Mouse (Mus musculus) mouse trophoblast stem cell (cell line): ENCODE data around the gene Gfy.
"Not testable (repeated sequence)": the region's sequence is repeated elsewhere in the genome, so short reads cannot be mapped to it uniquely, and the experiment has no call there.

Experiments
- in situ Hi-C, 2 experiments: fragments of 300-500 bp; cut with MseI, MboI; formaldehyde crosslinking; loops; 2 replicates in 1 of 2; 3 replicates in 1 of 2; pipeline ENCODE4 v1.15.1; 2025

Gene Gfy

GRCm38 (mm10) chr7:45193871-45194785 lies 14.8 kb upstream of the Gfy start:
- in situ Hi-C loops = no loop called here

DNA sequence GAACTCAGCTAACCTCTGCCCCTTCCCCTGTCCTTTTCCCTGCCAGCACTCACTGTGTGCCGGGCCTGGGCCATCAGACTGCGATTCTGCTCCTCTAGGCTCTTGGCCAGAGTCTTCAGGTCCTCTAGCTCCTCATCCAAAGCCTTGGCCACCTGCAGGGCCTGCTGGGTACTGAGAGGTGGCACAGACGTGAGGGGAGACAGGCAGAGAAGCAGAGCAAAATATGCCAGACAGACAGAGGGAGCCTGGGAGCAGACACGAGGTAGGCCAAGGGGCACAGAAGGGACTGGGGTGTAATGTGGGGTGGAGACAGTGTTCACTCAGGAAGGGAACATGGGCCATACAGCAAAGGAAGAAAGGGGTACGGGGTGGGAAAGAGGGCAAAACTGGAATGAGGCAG lies 14.0 kb upstream of the Gfy start:
- in situ Hi-C loops = no loop called here

GRCm38 (mm10) chr7:45192585-45193310 lies 13.4 kb upstream of the Gfy start:
- in situ Hi-C loops = no loop called here

DNA sequence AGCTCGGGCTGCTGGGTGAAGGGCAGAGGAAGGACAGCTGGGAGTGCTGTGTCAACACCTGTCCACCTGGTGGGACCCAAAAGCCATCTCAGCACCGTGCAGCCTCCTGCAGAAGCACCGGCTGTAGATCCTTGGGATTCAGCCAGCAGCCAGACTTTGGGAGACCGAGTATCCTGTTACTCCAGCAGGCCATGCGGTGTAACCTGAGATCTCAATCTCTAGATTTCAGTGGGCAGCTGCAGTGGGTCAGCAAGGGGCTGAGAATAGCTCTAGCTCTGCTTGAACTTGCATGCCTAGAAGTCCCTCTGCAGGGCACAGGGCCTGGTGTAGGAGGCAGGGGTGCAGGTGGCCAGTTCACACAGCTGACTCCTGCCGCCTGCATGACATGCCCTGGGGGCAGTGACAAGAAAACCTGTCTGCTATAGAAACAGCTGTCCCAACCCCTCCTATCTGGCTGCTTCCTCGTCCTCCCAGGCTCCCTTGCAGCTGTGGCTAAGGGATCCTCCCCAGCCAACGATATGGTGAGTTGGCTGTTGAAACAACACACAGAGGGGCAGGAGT lies 12.5 kb upstream of the Gfy start:
- in situ Hi-C loops = no loop called here

- in situ Hi-C loops = no loop called here
These were observed 11.8 kb upstream of the Gfy start for GRCm38 (mm10) chr7:45191161-45191560.

DNA sequence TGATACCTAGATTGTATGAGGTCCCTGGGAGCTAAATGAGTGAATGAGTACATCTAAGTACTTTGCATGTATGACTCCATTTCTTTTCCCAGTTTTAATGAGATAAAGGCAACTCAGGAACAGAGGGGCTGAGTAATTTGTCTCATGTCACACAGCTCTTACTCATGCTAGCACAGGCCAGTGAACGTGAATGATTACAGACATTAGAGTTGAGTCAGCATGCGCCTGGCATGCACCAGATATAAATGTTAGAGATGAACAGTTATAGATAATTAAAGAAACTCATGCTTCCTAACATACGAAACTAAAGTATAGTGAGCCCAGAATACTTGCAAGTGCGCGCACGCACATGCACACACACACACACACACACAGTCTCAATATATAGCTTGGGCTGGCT lies 10.8 kb upstream of the Gfy start:
- in situ Hi-C loops = no loop called here

- in situ Hi-C loops = no loop called here
These were observed 10.2 kb upstream of the Gfy start for GRCm38 (mm10) chr7:45189600-45189999.

DNA sequence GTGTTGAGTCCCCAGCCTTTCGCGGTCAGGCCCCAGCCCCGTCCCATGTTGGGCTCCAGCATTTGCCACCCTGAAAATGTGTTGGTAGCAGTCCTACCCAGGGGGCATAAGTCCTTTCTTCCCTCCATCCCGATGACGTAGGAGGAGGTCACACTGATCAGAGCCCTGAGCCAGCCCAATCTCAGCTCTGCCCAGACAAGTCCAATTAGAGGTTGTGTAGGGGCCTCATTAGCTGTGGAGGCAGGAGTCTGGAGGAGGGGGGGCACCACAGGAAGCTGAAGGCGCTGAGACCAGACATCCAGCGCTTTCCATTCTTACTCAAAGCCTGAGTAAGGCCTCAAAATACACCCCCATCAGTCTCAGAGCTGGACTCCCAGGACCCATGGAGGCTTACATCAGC lies 6.6 kb upstream of the Gfy start:
- in situ Hi-C loops = no loop called here

- in situ Hi-C loops = no loop called here
These were observed 4.3 kb upstream of the Gfy start for GRCm38 (mm10) chr7:45183672-45184071.

GRCm38 (mm10) chr7:45182606-45183005 lies 3.2 kb upstream of the Gfy start:
- in situ Hi-C loops = no loop called here

DNA sequence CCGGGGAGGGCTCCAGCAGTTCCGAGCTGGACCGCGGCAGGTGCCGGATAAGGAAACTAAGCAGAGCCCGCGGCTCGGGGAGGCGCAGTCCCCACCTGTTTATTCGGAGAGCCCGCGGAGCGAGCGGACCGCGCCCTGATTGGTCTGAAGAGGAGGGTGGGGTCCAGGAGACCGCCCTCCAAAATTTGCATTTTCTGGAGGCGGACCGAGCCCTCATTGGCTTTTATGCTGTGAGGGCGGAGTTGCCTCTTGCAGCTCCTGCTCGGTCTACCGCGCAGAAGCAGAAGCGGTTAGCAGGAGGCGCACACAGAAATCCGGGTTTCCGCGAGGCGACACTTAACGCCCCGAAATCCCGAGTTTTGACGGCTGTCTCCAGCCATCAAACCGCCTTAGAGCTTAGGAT lies 2.8 kb upstream of the Gfy start:
- in situ Hi-C loops = no loop called here

- in situ Hi-C loops = no loop called here
These were observed 2.2 kb upstream of the Gfy start for GRCm38 (mm10) chr7:45181540-45181939.

DNA sequence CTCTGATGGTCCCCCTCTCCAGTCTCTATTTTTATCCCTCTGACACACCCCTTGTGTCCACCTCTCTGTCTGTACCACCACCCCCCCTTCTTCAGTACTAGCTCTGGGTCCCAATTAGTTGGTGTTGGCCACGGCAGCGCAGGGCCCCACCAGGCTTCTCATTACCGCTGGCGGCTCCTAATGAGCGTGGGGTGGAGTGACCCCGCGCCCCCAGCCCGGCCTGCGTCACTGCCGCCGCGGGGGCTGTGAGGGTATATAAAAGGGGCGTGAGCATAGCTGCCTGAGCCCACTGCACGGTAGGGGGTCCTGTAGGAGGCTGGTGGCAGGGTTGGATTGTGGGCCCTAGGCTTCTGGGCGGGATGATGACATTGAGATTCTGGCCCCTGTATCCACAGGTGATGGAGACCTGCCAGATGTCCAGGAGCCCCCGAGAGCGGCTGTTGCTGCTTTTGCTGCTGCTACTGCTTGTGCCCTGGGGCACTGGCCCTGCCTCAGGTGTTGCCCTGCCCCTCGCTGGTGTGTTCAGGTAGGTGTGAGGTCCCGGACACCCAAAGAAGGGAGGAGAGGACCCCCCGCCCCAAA lies 1.6 kb upstream of the Gfy start, which contains the start of gene Pth2:
Gene Pth2, plus strand, starts transcription at position 100 of the 582 bp plus-strand sequence.
- in situ Hi-C loops = no loop called here

DNA sequence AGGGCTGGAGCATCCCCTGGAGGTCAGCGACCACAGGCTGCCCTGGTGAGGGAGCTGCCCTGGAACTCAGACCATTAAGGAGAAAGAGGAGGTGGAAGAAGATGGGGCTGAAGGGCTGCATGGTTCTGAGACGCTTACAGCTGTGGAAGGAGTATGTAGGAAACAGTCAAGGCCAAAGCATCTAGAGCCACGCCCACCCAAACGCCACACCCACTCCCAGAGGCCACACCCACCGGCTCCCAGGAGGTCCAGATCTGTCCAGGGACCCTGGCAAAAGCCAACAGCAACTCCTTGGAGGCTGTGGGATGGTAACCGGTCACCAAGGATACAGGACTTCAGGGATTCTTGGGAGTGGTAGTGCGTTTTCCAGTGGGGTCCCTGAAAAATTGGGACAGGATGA lies 819 bp downstream of the Gfy start:
- in situ Hi-C loops = no loop called here

DNA sequence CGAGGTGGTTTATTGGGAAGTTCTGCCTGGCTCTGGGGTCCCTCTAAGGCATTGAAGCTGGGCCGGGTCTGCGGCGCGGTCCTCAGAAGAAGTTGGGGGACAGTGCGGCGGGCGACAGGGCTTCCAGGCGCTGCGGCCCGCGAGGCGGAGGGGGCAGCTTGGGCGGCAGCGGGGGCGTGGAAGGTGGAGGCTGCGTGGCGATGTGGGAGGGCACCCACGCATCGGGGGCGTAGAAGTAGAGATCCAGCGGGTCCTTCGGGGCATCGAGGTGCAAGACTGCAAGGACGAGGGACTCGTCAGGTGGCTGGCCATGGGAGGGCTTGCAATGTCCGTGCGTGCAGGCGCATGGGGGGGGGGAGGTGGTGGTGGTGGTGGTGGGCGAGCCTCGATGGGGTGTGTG lies 3.0 kb downstream of the Gfy start:
- in situ Hi-C loops = no loop called here

- in situ Hi-C loops = no loop called here
These were observed 3.4 kb downstream of the Gfy start for GRCm38 (mm10) chr7:45175929-45176328.

GRCm38 (mm10) chr7:45175398-45175797 lies 4.0 kb downstream of the Gfy start:
- in situ Hi-C loops = no loop called here

GRCm38 (mm10) chr7:45174567-45175280 lies 4.6 kb downstream of the Gfy start:
- in situ Hi-C loops = no loop called here

DNA sequence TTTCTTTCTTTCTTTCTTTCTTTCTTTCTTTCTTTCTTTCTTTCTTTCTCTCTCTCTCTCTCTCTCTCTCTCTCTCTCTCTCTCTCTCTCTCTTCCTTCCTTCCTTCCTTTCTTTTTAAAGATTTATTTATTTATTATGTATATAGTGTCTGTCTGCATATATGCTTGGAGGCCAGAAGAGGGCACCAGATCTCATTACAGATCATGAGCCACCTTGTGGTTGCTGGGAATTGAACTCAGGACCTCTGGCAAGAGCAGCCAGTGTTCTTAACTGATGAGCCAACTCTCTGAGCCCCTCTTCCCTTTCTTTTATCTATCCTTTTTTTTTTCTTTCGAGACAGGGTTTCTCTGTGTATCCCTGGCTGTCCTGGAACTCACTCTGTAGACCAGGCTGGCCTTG lies 5.6 kb downstream of the Gfy start:
- in situ Hi-C loops = not testable (repeated sequence)

- in situ Hi-C loops = no loop called here
These were observed 6.4 kb downstream of the Gfy start for GRCm38 (mm10) chr7:45172974-45173373.

DNA sequence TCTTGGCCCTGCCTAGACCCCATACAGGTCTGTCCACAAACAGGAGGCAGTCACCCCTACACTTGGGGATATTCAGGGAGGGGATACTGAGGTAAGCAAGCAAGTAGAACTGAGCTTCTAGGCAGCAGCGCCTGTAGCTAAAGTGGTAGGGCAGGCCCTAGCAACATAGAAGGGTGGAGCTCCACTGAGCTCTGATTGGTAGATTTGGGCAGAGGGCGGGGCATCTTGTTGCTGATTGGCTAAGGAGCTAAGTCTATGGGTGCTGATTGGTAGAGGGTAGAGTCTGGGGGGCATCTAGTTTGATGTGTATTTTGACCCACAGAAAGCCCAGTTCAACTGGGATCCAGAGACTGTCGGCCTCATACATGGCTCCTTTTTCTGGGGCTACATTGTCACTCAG lies 9.9 kb downstream of the Gfy start:
- in situ Hi-C loops = no loop called here

DNA sequence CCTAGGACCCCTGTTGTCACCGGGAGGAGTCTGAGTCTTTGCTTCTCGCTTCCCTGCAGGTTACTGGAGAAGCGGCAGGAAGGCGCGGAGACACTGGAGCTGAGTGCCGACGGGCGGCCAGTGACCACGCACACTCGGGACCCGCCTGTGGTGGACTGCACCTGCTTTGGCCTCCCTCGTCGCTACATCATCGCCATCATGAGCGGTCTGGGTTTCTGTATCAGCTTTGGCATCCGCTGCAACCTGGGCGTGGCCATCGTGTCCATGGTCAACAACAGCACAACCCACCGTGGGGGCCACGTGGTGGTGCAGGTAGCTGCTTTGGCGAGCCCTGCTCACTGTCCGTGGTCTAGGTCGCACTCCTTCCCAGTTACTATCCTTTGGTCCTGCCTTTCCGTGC lies 10.7 kb downstream of the Gfy start:
- in situ Hi-C loops = no loop called here
